Mouse (Mus musculus) lung, postnatal 10 days (tissue): ENCODE results near the gene Rbfox1.

Experiments
- DNase-seq: peaks from one replicate; pipeline ENCODE4 v3.0.0; 2021

Rbfox1 gene

DNA sequence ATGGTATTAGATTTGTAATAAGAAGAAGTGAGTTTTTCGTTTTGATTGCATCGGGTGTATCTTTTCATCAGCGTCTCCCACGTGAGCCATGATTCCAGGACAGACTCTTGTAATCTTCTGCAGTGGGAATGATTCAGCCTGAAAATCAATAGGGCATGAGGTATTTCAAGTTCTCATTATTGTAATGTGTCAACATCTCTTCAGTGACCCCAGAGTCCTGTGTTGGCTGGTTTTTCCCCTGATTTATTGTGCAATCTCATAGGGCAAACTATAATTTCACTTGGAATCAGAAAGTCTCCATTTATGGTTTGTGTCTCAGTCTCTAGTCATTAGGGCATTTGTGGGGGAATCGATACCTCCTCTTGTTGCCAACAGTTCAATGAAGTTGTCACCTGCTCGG, 481.5 kb downstream of the Rbfox1 start:
- no peak for DNase-seq

DNA sequence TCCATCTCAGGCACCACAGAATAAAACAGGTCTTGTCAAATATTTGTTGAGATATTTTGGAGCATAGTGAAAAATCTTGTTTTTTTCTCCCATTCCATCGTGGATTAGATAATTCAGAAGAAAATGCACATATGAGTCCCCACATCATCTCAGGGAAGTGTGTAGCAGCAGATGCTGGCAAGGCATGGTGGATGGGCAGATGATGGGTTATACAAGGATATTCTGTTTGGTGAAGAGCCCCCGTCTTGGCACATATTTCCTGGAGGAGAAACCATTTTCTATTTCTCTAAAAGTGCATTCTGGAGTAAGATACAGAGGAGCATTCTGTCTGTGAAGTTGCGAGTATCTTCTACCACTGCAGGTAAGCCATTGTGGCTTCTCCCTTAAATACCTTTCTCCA, 495.8 kb downstream of the Rbfox1 start:
- no peak for DNase-seq

DNA sequence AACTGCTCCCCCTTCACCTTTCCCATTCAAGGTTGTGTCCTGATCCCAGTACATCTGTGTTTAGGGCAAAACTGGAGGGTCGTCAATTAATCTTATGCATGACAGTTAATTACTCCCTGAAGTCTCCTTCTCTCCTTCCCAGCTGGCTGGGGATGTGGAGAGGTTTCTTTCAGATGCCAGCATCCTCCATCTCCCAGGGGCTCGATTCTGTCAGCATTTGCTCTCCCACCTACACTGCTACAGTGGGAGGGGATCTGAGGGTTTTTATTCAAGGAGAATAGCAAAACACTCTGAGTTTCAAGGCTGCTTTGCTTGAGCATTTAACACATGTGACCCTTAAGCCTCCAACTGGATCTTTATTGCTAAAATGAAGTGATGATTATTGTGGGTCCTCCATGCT, 496.4 kb downstream of the Rbfox1 start:
- no peak for DNase-seq

DNA sequence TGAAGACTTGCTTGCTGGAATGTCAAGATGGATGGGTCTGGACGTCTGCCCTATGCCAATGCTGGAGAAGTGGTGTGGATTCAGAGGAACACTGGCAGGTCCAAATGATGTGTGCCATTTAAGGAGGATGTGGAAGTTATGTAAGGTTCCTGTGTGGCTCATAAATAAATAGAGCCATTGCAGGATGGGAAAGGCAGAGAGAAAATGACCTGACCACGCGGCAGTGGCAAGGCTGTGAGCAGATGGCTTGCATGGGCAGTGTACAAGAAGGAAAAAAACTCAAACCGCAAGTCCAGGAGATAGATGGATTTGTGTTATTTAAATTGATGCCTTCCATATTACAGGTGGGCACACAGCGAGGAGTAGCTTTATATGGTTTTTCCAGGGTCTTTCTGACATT, 497.6 kb downstream of the Rbfox1 start:
- no peak for DNase-seq

DNA sequence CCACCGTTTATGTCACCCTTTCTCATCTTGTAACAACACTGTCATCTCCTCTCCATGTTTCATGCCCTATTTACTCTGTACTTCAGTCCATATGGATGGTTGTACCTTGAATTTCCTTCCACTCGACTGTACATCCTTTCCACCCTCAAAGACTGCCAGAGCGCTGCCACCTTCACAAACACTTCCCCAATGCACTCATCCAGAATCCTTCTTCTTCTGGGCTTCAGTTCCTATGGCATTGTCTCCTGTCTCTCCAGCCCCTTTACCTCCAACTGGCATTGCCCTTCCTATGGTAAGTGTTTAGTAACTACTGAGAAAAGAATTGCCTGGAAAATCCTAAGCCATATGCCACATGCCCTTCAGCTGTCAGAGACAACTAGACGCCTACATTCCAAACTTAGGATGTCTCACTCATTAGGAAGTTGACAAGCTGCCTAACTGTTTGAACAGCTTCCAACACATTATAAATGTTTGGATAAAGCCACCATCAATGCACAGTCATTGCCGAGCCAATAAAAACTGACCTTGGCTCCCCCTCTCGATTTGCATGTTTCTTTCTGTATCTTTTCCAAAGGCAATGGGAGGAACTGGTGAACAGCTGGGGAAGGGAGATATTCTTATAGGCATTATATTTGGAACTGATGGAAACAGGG, 505.2 kb downstream of the Rbfox1 start:
- peak; percentile 69 for DNase-seq

DNA sequence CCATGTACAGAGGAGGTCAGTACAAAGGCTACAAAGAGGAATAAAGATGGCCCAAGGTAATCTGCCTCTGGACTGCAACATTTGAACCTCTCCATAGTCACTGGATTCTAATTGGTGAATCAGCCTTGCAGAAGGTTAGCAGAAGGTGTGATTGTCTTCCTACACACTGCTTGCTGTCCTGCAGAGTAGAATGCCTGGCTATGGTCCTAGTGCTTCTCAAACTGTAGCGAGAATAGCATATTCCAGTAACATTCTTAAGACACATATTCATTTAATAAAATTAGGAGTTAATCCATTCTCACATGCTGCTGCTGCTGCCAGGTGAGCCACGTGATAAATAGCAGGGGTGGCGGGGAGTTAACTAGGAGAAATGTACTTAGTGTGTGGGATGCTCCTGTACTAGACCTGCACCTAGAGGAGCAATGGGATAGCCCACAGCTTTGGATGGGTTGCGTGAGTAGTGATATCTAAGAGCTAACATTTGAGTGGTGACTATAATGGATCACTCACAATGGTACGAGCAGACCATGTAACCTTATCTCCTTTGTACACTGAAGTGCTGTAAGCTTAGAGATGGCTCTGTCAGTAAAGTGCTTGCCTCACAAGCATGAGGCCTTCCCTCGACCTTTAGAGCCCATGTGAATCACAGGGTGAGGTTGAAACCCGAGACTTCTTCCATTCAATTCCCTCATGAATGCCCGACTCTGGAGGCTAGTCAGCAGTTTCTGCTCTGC, 511.7 kb downstream of the Rbfox1 start:
- DNase-seq: no peak

DNA sequence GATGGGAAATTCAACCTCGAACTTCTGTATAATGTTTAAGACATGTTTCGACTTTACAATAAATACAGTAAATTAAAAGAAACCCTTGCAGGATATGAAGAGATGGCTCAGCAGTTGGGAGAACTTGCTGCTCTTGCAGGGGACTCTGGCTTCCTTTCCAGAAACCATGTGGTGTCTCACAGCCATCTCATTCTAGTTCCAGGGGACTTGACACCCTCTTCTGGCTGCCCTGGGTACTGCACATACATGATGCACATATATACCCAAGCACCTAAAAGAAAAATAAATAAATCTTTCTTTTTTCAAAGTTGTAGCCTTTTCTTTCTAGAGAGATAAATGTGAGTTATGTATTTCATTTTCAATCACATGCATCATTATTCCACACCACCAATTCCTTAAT, 512.5 kb downstream of the Rbfox1 start:
- DNase-seq: no peak

DNA sequence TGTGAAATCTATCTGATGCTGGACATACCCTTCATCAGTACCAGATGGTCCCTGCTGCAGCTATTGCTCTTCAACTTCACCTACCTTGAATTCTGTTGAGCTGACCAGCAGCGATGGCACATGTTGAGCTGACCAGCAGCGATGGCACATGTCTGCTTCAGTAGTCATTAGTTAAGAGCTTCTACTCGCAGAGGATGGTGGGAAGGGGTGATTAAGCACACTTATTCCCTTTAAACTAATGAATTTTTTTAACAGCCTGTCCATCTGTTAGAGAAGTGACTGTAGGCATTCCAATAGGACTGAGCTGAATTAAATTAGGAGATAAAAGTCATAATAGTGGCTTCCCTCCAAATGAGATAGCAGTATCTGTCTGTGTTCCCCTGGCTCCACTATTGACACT, 517.7 kb downstream of the Rbfox1 start:
- no peak for DNase-seq

DNA sequence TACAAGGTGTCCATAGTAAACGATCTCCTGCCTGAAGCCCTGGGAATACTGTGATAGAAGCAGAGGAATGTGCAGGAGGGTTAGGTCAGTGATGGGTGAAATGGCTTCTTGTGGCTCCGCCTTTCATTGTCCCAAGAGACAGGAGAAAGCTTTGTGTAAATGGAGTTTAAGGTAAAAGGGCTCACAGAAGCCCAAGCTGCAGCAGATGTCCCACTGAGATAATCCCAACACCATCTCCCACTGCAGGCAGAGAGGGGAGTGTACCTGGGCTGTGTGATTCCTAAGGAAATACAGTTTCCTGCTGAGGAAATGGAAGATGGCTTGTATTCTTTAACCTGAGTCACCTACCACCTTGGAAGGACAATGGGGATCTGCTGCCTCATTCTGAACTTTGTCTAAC, 529.7 kb downstream of the Rbfox1 start:
- DNase-seq: no peak

DNA sequence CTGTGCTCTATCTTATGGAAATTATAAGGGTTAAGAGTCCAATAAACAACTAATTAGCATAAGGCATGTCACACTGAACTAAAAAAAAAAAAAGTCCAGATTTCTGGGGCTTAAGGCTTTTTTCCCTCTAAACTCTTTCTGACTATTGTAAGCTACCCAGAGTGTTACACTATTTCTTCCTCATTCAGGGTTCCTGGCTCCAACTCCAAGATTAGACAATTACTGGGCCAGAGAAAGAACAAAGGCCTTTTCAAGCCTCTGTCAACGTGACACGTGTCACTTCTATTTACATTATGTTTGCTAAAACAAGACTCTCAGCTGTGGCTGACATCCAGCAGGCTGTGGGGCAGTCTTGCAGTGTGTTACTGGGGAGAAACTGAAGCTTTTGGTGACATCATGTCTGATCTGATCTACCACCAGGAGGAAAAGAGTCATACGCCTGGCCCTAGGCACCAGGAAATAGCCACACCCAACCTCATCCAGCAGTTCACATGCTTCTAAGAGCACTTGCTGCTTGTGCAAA, 536.5 kb downstream of the Rbfox1 start:
- peak; percentile 80 for DNase-seq

DNA sequence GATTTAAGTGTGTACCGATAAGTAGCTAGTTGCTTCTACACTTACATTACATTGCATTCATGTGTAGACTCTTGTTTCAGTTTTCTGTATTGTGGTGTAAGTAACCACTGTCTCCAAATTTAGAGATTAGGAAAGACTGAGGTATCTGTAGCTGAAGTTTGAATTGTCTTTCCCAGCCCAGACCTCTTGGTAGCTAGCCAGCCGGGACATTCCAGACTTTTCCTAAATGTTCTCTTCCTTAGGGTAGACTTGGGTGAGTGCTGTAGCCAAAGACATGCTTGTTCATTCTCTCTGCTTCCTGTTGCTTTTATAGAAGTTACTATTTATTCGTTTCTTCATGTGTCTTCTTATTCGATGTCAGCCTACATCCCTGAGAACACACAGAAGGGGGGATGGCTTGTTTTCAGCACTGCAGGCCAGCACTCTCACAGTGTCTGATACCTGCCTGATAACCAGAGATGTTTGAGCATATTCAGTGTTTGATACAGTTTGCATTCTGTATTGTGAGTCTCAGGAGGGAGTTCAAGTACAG, 538.8 kb downstream of the Rbfox1 start:
- peak; percentile 19 for DNase-seq

DNA sequence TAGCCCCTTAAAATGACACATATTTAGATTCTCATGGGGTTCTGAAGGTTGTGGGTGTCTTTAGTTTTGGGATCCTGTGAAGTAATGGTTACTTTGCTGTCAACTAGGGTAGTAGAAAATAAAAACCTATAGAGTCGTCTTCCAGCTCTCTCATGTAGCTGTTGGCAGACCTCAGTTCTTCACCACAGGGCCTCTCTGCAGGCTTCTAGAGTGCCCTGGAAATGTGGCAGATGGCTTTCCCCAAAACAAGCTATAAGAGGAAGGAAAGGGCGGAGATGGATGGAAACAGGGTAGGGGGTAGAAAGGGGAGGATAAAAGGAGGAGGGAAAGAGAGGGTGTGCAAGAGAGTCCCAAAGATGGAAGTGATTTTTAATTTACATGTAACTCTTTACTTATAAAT, 539.6 kb downstream of the Rbfox1 start:
- no peak for DNase-seq

DNA sequence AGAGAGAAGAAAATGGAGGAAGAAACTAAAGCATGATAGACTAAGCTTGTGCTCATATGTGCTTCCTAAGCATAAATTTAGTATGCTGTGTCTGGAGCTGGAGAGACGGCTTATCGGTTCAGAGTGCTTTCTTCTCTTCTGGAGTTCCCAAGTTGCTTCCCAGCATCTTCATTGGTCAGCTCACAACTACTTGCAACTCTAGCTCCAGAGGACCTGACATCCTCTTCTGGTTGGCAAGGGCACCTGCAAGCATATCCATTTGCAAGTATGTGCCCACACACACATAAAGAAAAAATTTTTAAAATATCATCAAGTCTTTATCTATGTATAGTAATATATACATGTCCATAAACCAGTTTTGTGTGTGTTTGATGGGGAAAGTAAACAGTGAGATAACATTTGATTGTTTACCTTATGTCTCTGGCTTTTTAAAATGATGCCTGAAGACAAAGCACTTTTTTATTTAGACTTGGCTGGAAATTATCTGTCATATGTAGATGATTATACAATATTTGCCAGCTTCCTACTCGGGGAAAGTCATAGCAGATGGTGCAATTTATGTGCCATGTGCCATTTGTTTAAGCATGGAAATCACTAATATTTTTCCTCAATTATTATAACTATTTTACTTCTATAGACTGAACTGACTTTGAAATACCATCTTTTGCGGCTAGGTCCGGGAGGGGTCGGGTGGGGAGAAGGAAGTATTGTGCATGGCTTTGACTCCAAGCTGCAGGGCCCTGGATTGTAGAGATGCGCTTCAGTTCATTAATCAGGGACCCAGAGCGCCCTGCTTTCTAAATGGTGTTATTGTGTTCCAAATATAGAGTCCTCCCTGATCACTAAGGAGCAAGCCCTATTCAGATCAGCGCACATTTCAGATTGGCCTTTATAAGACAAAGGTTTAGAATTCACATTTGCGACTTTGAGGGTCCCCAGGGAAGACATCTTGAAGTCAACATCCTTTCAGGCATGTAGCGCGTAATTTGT, 542.4 kb downstream of the Rbfox1 start:
- no peak for DNase-seq

DNA sequence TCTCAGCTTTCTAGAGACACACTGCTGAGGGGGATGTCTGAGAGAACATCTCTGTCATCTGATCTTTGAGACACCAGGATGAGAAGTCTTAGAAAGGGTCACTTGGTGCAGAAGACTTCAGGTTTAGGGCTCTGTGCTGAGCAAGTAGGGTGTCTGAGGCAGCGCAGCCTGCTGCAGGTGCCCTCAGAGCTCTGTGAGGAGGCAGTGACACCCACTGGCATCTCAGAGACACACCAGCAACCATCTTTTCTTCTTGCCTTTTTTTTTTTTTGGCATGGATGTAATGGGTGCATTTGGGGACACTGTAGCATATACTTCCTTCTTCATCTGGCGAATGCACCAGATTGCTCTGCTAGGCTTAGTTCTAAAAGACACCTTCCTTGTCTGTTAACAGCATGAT, 545.8 kb downstream of the Rbfox1 start:
- DNase-seq: no peak

DNA sequence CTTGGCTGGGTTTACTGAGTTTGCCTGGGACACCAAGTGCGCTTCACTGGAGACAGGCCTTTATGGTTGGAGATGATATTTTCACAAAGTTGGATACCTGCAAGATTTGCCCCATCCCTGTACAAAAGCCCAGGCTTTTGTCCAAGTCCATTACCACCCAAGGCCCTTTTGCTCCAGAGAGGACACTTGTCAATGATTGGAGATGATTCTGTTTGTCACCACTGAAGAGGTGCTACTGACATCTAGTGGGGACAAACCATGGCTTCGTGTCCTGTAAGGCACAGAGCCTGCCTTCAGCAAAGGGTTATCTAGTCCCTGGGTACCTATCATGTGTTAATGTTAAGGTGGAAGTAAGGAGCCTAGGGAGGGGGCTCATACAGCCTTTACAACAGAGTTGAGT, 551.3 kb downstream of the Rbfox1 start:
- DNase-seq: peak; percentile 13

DNA sequence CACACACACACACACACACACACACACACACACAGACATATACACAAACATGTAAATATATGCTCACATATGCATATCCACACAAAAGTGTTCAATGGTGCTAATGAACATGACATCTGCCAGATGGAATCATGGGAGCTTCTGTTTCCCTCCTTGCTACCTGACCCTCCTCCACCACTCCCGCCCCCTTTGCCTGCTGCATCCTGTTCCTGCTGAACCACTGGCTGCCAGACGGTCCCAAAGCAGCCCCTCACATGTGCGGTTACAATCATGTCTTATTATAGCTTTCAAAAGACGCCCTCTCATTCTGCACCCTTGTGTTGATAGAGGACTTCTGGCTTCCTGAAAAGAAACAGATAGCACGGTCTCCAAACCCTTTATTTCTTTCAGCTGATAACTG, 563.1 kb downstream of the Rbfox1 start:
- peak; percentile 1 for DNase-seq

DNA sequence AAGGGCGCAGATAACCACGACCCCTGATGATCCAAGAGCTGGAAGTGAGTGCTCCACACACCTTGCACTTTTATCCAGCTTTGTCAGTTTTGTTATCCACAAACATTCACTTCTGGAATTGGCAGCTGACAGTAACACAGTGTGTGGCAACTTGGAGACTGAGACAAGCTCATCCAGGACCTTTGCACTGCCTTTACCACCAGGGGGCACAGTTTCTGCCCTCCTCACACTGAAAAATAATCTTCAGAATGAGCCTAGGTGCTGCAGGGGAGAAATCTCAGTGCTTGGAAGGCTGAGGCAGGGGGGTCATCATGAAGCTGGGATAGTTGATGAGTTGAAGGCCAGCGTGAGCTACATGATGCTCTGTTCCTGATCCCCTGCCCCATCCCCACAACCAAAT, 570.2 kb downstream of the Rbfox1 start:
- no peak for DNase-seq

DNA sequence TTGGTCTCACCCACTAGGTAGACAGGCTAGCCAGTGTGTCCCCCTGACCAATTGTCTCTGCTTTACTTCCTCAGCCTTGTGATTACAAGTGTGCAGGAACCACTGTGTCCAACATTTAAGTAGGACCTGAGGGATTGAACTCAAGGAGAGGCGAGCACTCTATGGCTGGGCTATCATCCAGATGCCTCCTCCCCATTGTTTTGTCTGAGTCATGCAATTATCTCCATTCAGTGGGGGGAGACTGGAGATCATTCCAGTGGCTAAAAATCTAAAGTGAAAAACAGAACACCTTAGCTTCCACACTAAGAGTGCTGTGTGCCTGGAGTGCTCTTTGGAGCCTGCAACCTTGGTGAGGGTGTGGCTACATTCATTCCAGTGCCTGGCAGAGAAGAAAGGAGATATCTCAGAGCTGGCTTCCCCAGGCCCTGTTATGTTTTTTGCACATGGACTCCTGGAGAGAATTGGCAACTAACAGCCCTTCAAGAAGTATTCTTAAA, 594.0 kb downstream of the Rbfox1 start:
- DNase-seq: no peak

DNA sequence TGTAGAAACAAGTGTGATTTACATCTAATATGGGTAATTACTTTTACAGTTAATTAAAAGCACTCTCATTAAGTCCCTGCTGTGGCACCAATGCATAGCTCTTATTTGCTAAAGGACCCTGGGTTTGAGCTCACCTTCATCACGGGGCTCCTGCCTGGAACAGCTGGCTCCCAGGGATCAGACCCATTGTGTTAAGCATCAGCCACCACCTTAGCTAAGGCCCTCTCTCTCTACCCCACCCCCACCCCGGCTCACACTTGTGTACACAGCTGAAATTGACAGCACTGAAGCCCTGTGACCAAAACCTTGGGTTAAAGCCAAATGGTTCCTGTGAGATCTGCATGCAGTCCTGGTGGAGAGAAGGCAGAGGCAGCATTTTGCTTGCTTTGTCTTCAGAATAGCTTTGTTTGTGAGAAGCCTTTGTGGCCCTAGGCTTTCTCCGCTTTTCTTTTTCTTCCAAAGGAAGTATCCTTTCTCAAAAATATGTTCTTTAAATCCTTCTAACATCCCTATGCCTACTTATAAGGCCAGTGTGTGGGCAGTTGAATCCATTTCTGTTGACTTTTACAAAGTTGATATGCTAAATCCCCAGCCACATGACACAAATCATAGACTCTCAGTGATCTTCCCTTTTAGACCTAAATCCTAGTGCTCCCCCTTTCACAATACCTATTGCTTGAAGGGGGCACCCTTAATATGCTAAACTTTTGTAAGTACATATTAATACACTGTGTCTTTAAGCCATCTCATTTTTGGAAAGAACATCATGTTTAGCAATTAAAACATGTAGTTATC, 594.7 kb downstream of the Rbfox1 start:
- DNase-seq: peak; percentile 11

DNA sequence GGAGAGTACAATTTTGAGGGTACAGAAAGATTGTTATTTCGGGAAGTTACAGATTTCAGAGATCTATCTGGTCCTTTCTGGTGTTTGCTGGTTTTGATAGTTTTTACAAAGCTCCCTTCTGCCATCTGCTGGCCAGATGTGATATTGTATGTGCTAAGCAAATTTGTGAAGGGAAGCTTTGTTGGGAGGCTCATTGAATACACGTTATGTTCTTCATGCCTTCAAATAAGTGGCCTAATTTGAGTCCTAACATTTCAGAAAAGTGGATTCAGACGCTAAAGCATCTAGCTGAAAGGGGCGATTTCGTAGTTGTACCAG, 595.2 kb downstream of the Rbfox1 start:
- peak; percentile 58 for DNase-seq

DNA sequence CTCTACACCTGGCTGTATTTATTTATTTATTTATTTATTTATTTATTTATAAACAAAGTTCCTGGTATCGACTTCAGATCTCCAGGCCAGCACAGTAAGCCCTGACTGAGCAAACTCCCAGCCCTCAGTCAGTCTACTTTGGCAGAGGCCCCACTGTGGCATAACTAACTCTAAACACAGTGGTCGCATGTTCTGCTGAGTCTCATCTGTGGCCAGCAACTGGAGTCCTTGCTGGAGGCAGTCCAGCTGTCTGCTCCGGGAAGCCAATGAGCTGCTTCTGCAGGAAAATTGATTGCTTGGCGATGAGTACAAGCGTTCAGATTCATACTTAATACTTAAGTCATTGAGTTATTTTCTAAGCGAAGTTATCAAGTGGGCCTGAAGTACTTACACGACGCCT, 598.5 kb downstream of the Rbfox1 start:
- peak; percentile 33 for DNase-seq

DNA sequence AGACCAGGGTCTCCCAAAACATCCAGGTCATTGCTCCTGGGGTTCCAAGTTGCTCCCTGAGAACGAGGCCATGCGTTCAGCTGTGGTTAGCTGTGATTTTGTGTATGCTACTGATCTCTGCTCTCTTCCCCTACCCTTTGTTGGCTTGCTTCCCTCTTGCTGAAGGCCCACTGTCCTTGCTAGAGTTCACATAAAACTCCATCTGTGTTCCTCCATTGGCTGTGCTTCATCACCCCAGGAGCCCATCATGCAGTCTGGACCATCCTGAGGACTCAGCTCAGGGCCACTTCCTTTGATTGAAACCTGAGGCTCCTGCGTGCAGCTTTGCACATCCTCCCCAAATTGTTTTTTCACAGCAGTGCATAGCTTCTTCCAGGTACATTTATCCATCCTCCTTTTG, 600.5 kb downstream of the Rbfox1 start:
- DNase-seq: no peak
